Mouse (Mus musculus) gastrocnemius, postnatal 36 days (tissue): ENCODE results near the gene Stx7. TPM values are rescaled to one million over a fixed set of nuclear protein-coding genes. Genes with fewer than 3 reads are reported as not detected.
A peak's percentile ranks its signal among the peaks of the same experiment; 100 is the strongest.
"Not testable (repeated sequence)": the region's sequence is repeated elsewhere in the genome, so short reads cannot be mapped to it uniquely, and the experiment has no call there.

ENCODE experiments used
- DNase-seq, 2 experiments: peaks; one replicate each; pipeline ENCODE4 v3.0.0; 2022
- intact Hi-C: fragments of 180-260 bp; cut with DNase I; formaldehyde crosslinking; loops from one replicate; pipeline ENCODE4 v1.15.1; 2025
- long read RNA-seq, 2 experiments: library from polyadenylated mRNA; stranded (forward); transcript quantifications; one replicate each; pipeline ENCODE4 v2.0.0; 2021
- total RNA-seq, 2 experiments: library from RNA; stranded (reverse); gene quantifications; 2 replicates each; pipeline ENCODE4 v1.2.3; 2021

The Stx7 gene
- total RNA-seq = 10 to 100 TPM; 21.5 to 24.3 TPM
- long read RNA-seq, experiment 1, transcript Stx7-205 (10 exons, 3,435 nt) = major isoform, 31 of 33 reads
- long read RNA-seq, experiment 1, partial matches to known transcripts = 1 of 33 reads
- long read RNA-seq, experiment 1, other reads (novel, unspliced or antisense) = 1 of 33 reads
- long read RNA-seq, experiment 2, transcript Stx7-205 (10 exons, 3,435 nt) = major isoform, 31 of 38 reads
- long read RNA-seq, experiment 2, partial matches to known transcripts = 0 of 38 reads
- long read RNA-seq, experiment 2, other reads (novel, unspliced or antisense) = 7 of 38 reads

GRCm38 (mm10) chr10:24149135-24149781, at the start of gene Stx7:
Stx7 (plus strand) TSS chr10:24149302.
- intact Hi-C loops = no loop called here
- DNase-seq = peak; percentile 84 to 92

DNA sequence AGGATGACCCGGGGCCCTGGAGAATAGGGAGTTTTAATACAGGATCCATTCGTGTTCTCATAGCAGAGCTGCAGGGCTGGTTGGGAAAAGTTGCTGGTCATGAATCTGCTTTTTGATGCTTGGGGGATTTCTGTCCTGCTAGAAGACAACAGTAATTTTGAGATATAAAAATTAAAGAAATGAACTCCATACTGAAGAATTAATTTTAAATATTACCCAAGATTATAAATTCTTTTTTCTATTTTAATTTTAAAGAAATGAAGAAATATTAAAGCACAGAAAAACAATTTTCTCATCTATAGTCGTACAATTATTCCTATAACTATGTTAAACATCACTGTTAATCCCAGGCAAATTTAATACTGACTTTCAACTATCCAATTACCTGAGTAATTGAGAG, 47.3 kb upstream of the Stx7 start, which contains the start of gene Taar8c:
Taar8c (minus strand) TSS at position 101 of the 400 bp plus-strand sequence.
- intact Hi-C loops = not testable (repeated sequence)

DNA sequence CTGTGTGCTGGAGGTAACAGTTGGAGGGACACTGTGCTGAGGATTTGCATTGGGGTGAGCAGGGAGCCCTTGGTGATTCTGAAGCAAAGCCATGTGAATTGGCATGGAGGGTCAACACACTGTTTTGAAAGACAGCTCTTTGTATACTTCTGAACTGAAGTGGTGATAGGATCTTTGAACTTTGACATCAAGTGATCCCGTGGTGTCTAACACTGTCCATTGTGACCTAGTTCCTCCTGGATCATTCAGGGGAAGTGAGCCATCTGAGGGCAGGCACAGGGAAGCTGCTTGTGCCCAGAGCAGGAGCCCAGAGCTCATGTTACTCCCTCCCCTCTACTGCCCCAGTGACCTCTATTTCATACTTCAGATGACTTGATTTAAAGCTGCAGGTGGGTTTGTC, 45.8 kb upstream of the Stx7 start:
- DNase-seq, intact Hi-C loops: not testable (repeated sequence)

More for the DNA sequence above, 47.3 kb upstream of the Stx7 start, which contains the start of gene Taar8c:
- DNase-seq = not testable (repeated sequence)

- intact Hi-C loops = no loop called here
- DNase-seq = no peak
Observed at GRCm38 (mm10) chr10:24107747-24108146, 41.4 kb upstream of the Stx7 start.

DNA sequence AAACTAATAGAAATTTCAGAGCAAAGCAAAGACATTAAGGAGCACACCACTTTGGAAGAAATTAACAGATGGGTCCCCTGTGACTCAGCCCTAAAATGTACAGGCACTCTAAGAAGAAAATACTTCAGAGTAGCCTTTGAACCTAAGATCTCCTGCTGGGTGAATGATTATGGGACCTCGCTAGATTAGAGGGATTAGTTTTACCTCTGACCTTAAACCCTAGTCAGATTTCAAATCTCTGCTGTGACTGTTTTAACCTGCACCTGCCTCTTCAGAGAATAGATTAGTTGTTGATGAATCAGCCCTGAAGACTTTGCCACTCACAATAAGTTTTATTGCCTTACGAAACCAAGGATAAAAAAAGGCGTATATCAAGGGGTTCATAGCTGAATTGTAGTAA, 40.9 kb upstream of the Stx7 start:
- intact Hi-C loops = no loop called here

DNA sequence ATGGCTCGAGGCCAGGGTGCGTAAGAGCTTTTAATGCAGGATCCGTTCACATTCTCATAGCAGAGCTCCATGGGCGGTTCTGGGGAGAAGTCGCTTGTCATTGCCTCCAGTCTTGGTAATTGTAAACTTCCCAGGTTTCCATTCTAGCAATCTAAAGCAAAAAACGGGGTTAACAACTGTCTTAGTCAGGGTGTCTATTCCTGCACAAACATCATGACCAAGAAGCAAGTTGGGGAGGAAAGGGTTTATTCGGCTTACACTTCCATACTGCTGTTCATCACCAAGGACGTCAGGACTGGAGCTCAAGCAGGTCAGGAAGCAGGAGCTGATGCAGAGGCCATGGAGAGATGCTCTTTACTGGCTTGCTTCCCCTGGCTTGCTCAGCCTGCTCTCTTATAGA, 39.7 kb upstream of the Stx7 start, which contains the start of gene Taar9:
Taar9 (minus strand) TSS at position 101 of the 400 bp plus-strand sequence.
- intact Hi-C loops, DNase-seq: not testable (repeated sequence)

More for the DNA sequence above, 40.9 kb upstream of the Stx7 start:
- DNase-seq = no peak

DNA sequence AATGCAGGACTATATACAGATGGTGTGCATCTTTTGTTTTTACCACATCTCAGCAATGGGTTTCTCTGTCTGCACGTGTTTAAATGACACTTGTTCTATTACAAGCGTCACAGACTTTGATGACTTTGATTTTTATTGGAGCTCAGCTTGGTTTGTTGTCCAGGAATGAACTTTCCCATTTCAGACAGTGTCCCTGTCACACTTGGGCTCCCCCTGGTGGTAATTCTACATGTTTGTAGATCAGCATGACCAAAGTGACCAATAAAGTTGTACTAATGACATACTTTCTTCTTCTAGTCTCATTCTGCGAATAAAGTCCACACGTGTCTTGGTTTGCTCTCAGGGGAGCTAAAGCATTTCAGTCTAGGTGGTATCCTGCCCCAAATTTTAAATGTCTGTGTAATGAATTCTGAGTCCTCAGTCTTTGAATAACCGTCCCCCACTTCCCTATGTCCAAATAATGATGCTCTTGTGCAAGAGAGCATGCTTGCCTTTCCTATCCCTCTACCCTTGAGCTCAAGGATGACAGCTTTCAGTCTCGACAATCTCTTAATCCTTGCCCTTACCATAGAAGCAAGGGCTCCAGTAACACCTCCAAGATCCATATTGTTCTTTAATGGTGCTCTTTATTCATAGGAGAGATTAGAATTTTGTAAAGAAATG, 37.9 kb upstream of the Stx7 start:
- no peak for DNase-seq

DNA sequence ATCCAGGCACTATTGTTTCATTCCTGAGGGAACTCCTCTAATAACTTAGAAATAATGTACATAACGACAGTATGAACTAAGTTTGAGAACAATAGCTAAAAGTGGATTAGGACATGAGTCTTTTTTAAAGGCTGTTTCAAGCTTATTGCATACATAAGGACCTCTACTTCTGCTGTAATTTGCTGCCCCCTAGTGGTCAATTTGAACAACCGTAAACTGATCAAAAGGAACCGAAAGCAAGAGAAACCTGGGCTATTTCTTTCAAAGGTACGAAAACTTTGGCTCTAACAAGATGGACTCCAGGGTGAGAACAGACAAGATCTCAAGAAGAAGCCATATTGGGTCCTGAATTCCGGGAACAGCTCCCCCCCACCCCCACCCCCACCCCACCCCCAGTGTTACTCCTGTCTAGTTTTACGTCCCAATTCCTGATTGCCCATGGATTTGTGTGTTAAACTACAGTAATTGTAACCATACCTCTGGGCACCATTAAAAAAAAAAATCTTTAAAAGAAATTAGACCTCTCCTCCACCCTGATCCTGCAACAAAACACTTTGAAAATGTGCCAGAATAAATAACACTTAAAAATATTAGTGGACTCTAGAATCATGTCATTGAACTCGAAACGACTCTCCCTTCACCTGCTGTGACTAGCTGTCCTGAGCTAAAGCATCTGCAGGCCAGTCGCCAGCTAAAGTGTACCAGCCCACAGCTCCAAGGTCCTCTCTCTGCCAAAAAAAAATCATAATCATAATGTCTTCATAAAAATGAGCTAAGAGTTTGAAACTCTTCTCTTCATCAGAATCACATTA, 17.4 kb upstream of the Stx7 start:
- peak in 1 of 2 experiments; percentile 14 for DNase-seq
- intact Hi-C loops = loop anchor here (5.0 kb wide), 2 partner anchors 154 to 319 kb away; no protein-coding TSS in a partner anchor

More for the DNA sequence above, 37.9 kb upstream of the Stx7 start:
- intact Hi-C loops = no loop called here

GRCm38 (mm10) chr10:24132273-24132672, 16.8 kb upstream of the Stx7 start:
- no peak for DNase-seq
- intact Hi-C loops = loop anchor here (5.0 kb wide), 2 partner anchors 155 to 320 kb away; no protein-coding TSS in a partner anchor

DNA sequence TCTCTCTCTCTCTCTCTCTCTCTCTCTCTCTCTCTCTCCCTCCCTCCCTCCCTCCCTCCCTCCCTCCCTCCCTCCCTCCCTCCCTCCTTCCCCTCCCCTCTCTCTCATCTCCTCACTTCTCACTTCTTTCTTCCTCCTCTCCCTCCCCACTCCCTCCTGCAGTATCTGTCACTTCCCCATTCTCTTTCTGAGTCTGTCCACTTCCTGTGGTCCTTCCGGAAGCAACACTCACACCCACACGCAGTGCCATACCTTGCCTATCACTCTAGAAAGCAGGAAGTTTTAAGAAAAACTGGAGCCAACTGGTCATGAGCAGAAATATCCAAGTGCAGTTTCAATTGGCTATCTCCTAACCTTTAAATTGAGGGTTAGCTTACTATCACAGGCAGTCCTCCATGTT, 16.0 kb upstream of the Stx7 start:
- intact Hi-C loops = loop anchor here (5.0 kb wide), 2 partner anchors 156 to 321 kb away; no protein-coding TSS in a partner anchor

GRCm38 (mm10) chr10:24134071-24134645, 14.9 kb upstream of the Stx7 start:
- intact Hi-C loops = loop anchor here (5.0 kb wide), 2 partner anchors 157 to 322 kb away; no protein-coding TSS in a partner anchor

More for the DNA sequence above, 16.0 kb upstream of the Stx7 start:
- no peak for DNase-seq

GRCm38 (mm10) chr10:24138623-24139261, 10.4 kb upstream of the Stx7 start:
- no peak for DNase-seq
- intact Hi-C loops = no loop called here

More at GRCm38 (mm10) chr10:24134071-24134645, 14.9 kb upstream of the Stx7 start:
- DNase-seq = no peak

DNA sequence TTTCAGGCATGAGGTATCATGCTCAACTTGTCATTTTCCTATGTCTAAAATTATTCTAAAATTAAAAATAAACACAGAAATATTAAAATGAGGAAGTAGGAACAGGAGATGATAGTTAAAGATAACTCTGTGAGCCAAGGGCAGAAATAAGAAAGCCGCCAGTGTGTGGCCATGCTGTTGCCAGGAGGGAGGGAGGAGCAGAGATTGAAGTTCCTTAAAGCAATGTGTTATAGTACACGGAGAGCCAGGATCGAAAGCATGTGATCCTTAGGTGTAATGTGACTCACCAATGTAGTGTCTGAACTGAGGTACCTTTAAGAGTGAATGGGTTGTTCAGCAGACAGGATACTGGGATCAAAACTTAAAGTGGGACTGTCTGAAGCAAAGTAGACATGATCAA, 6.4 kb upstream of the Stx7 start:
- intact Hi-C loops = no loop called here
- DNase-seq = no peak

- DNase-seq = no peak
Observed at GRCm38 (mm10) chr10:24150086-24150485, 984 bp downstream of the Stx7 start.

DNA sequence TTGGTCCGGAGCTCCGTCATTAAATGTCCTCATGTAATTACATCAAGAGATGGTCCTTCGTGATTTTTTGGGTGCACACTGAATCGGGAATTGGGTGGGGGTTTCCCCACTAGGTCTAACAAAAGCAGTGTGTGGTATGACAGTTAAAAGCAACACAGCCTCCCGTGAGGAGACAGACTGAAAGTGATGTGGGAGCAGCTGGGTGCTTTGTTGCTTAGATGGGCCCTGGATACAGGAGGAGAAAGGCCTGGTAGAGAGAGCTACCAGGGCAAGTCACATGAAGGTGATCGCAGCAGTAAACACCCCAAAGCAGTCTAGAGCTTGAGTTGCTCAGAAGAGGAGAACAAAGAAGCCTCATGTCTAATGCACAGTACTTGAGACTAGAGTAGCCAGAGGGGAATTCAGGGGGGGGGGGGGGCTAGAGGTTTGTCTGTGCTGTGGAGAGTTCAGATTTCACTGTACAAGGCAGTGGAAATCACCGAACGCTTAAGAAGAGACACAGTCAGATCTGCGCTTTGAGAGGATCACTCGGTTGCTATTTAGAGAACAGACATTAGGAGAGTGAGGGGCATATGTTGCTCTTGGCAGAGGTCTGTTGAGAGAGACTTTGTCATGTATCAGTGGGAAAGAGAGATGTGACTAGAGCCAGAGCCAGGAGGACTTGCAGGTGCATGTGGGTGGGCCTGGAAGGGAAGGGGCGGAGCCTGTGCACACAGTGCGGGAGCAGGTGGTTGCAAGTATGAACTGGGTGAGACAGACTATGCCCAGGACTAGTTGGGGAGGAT, 9.6 kb downstream of the Stx7 start:
- intact Hi-C loops = no loop called here

More at GRCm38 (mm10) chr10:24150086-24150485, 984 bp downstream of the Stx7 start:
- intact Hi-C loops = no loop called here

DNA sequence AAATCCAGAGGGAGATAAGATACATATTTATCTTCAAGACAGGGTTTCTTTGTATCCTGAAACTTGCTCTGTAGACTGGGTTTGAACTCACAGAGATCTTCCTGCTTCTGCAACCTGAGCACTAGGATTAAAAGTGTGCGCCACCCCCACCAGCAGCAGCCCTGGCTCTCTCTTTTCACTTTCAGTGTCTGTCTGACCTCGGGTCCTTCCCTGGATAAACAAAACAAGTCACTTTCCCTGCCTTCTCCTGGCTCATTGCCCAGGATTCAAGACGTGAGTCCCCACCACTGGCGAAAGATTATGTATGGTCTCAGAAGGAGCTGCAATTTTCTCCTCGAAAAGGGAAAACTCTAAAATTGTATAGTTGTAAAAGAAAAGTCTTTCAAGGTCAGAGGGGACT, 10.5 kb downstream of the Stx7 start:
- DNase-seq = no peak
- intact Hi-C loops = no loop called here

More for the DNA sequence above, 9.6 kb downstream of the Stx7 start:
- no peak for DNase-seq

DNA sequence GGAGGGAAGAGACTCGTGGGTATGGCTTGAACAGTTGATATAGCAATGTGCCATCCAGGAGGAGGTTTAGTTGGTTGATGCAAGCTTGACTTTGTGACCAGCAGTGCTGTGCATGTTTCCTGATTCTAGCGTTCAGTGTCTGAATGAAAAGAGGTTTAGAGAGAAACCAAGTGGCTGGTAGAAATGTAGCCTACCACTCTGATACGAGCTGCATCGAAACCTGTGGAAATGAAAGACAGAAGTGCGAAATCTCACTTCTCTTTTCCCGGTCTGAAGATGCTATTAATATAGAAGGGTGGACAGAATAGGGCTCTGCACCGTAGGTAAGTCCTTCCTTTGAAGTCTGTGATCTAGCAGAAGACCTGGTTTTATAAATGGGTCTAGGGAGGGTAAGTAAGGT, 11.2 kb downstream of the Stx7 start:
- intact Hi-C loops = no loop called here
- no peak for DNase-seq
